Mouse (Mus musculus): ENCODE results near the gene Cdk2. TPM values are rescaled to one million over a fixed set of nuclear protein-coding genes. Genes with fewer than 3 reads are reported as not detected.

Cdk2 gene
- total RNA-seq, 2 experiments from 2014 or later = 46.8 to 50.3 TPM

DNA sequence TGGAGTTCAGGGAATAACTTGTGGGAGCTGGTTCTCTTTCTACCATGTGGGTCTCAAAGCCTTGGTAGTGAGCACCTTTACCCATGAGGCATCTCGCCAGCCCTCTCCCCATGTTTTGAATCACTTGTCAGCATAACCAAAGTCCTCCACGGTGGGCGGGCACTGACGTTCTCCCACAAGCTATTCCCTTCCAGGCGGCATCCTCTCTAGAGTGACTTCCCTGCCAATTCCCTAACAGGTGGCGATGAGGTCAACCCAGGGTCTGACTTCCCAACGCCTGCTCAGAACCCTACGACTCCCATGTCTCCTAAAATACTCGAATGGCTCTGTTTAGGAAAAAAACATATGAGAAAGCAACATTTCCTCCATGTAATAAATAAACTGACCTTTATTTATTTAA, 47.0 kb downstream of the Cdk2 start:
- no peak for DNase-seq (ENCODE audit: low spot score in 2 of 2)

DNA sequence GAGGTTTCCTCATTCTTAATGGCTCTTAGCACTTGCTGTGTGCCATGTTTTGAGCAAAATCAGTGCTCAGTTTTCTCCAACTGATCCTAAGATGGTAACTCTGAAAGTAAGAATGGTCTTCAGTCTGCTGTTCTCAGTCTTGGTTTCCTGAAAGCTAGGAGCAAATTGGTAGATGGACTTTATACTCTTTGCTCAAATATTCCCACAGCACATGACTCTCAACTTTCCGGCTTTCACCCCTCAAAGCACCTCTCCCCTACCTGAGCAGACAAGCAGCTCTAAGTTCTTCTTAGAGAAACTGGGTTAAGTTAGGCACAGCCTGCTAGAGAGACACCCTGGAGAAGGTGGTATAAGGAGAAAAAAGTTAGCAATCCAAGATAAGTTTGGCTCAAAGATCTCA, 48.1 kb downstream of the Cdk2 start:
- no peak for DNase-seq (ENCODE audit: low spot score in 2 of 2)

DNA sequence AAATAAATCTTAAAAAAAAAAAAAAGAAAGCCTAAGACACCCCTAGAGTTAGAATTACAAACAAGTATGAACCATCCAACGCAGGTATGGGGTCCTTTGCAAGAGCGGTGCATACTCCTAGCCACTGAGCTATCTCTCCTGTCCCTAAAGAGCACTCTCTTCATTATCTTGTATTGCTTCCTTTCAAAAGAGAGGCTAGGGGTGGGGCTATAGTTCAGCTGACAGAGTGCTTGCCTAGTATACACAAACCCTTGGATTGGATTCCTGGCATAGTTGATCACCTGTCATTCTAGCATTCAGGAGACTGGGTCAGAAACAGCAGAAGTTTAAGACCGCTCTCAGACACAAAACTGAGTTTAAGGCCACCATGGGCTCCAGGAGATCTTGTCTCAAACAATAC, 49.6 kb downstream of the Cdk2 start:
- no peak for DNase-seq (ENCODE audit: low spot score in 2 of 2)

DNA sequence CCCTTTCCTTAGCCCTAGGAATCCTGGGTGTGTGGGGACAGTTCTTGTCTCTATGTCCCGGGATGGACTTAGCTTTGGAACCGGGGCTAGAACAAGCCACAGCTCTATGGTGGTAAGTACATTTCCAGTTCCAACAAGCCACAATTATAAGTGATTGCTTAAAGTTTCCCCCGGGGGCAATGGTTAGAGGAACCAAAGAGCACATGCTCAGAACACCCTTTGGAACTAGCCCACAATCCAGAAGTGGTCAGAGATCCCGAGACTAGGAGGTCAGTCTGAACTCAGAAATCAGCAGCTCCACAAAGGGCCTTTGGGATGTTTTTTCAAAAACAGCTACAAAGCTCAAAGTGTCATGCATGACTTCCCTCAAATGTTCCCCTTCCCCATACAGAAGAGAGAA, 51.0 kb downstream of the Cdk2 start:
- no peak for DNase-seq (ENCODE audit: low spot score in 2 of 2)

Other genes starting within 250 kb of the Cdk2 start
- 100 to 1,000 TPM; 138 to 157 TPM for gene Smarcc2, start 245.8 kb downstream of the Cdk2 start, total RNA-seq (2021)
- gene Myl6, start 210.9 kb downstream of the Cdk2 start, total RNA-seq (2021) = 100 to 1,000 TPM; 703 to 716 TPM
- 1 to 10 TPM; 6.8 to 8.2 TPM for gene Myl6b, start 206.3 kb downstream of the Cdk2 start, total RNA-seq (2021)
- gene Esyt1, start 179.2 kb downstream of the Cdk2 start, total RNA-seq (2021) = 10 to 100 TPM; 30.3 to 34.5 TPM
- 10 to 100 TPM; 10.9 to 11.0 TPM for gene Zc3h10, start 157.3 kb downstream of the Cdk2 start, total RNA-seq (2021)
- gene Rpl41, start 155.7 kb downstream of the Cdk2 start, total RNA-seq (2021) = 1,000 to 10,000 TPM; 3,532 to 3,650 TPM
- 100 to 1,000 TPM; 112 to 119 TPM for gene Pa2g4, start 139.0 kb downstream of the Cdk2 start, total RNA-seq (2021)
- 10 to 100 TPM in 1 of 2 experiments, 1 to 10 TPM in 1; 8.9 to 10.9 TPM for gene Erbb3, start 115.4 kb downstream of the Cdk2 start, total RNA-seq (2021)
- gene Rps26, start 78.3 kb downstream of the Cdk2 start, total RNA-seq (2021) = 100 to 1,000 TPM; 935 to 938 TPM
- gene Ikzf4, start 59.0 kb downstream of the Cdk2 start, total RNA-seq (2021) = 1 to 10 TPM; 3.8 to 4.1 TPM
- 10 to 100 TPM; 18.7 to 22.7 TPM for gene Suox, start 31.0 kb downstream of the Cdk2 start, total RNA-seq (2021)
- gene Rab5b, start 8.8 kb downstream of the Cdk2 start, total RNA-seq (2021) = 100 to 1,000 TPM; 113 to 115 TPM
- gene Pmel, start 836 bp downstream of the Cdk2 start, total RNA-seq (2021) = 1 to 10 TPM; 2.0 to 2.6 TPM
- gene Dgka, start 39.8 kb upstream of the Cdk2 start, total RNA-seq (2021) = 10 to 100 TPM; 10.9 to 11.8 TPM
- gene Pym1, start 42.9 kb upstream of the Cdk2 start, total RNA-seq (2021) = 10 to 100 TPM; 39.7 to 40.1 TPM
- 10 to 100 TPM; 23.8 to 29.2 TPM for gene Mmp19, start 85.9 kb upstream of the Cdk2 start, total RNA-seq (2021)
- gene Dnajc14, start 99.0 kb upstream of the Cdk2 start, total RNA-seq (2021) = 10 to 100 TPM; 76.6 to 80.8 TPM
- 10 to 100 TPM; 18.0 to 19.5 TPM for gene Tmem198b, start 99.3 kb upstream of the Cdk2 start, total RNA-seq (2021)
- 10 to 100 TPM; 52.2 to 64.4 TPM for gene Sarnp, start 112.3 kb upstream of the Cdk2 start, total RNA-seq (2021)
- 10 to 100 TPM; 31.6 to 32.4 TPM for gene Ormdl2, start 116.6 kb upstream of the Cdk2 start, total RNA-seq (2021)
- 1 to 10 TPM; 5.1 to 8.9 TPM for gene Gdf11, start 186.7 kb upstream of the Cdk2 start, total RNA-seq (2021)
- 100 to 1,000 TPM; 304 to 317 TPM for gene Cd63, start 196.0 kb upstream of the Cdk2 start, total RNA-seq (2021)
- gene Rdh5, start 217.9 kb upstream of the Cdk2 start, total RNA-seq (2021) = 10 to 100 TPM; 13.5 to 24.2 TPM
- gene Bloc1s1, start 219.0 kb upstream of the Cdk2 start, total RNA-seq (2021) = 100 to 1,000 TPM; 158 to 168 TPM
- gene Itga7, start 228.8 kb upstream of the Cdk2 start, total RNA-seq (2021) = 10 to 100 TPM; 13.9 to 17.2 TPM